Mouse (Mus musculus): ENCODE results near the gene Zfp652. TPM values are rescaled to one million over a fixed set of nuclear protein-coding genes. Genes with fewer than 3 reads are reported as not detected.

The Zfp652 gene
- polyA plus RNA-seq, 1 experiment = 93.0 TPM

- WGBS = 89% methylated on average over 3 of the region's 3 CpGs
- no peak for TF ChIP-seq POLR2A (IDR thresholded peaks at IDR 0.05; ENCODE audit: insufficient read depth, low read depth, low read length)
- TF ChIP-seq CTCF (IDR thresholded peaks at IDR 0.05; ENCODE audit: insufficient read depth, low read depth, low read length) = no peak
- no peak overlapping the region for H3K4me3 ChIP-seq (ENCODE audit: insufficient read depth, low read depth, low read length)
- H3K27ac ChIP-seq (ENCODE audit: insufficient read depth, low read depth, low read length) = no peak overlapping the region
- peaks cover 4% of the 10 kb centered on the region; the same call in 1 of the 2 replicates for H3K4me1 ChIP-seq (ENCODE audit: control insufficient read depth, insufficient read depth, low read length)
Observed at GRCm38 (mm10) chr11:95682946-95683345, 29.5 kb upstream of the Zfp652 start.

GRCm38 (mm10) chr11:95686031-95686430 is 26.4 kb upstream of the Zfp652 start:
- peaks cover 13% of the 10 kb centered on the region for H3K4me1 ChIP-seq (ENCODE audit: control insufficient read depth, insufficient read depth, low read length)
- no peak overlapping the region for H3K4me3 ChIP-seq (ENCODE audit: insufficient read depth, low read depth, low read length)
- 2% methylated on average over 4 of the region's 4 CpGs for WGBS
- TF ChIP-seq CTCF (IDR thresholded peaks at IDR 0.05; ENCODE audit: insufficient read depth, low read depth, low read length) (peak; percentile 66; the same call in 1 of the 2 replicates), POLR2A (IDR thresholded peaks at IDR 0.05; ENCODE audit: insufficient read depth, low read depth, low read length) (no peak)
- no peak overlapping the region for H3K27ac ChIP-seq (ENCODE audit: insufficient read depth, low read depth, low read length)

- TF ChIP-seq CTCF (IDR thresholded peaks at IDR 0.05; ENCODE audit: insufficient read depth, low read depth, low read length) = no peak
- Histone ChIP-seq H3K4me3 (ENCODE audit: insufficient read depth, low read depth, low read length) (no peak overlapping the region), H3K4me1 (ENCODE audit: control insufficient read depth, insufficient read depth, low read length) (peaks cover 13% of the 10 kb centered on the region), H3K27ac (ENCODE audit: insufficient read depth, low read depth, low read length) (no peak overlapping the region)
- 40% methylated on average over 11 of the region's 11 CpGs for WGBS
Observed at GRCm38 (mm10) chr11:95687084-95687656, 25.3 kb upstream of the Zfp652 start.

GRCm38 (mm10) chr11:95688515-95688914 is 24.0 kb upstream of the Zfp652 start:
- Histone ChIP-seq H3K4me1 (ENCODE audit: control insufficient read depth, insufficient read depth, low read length) (peaks cover 13% of the 10 kb centered on the region), H3K4me3 (ENCODE audit: insufficient read depth, low read depth, low read length) (no peak overlapping the region), H3K27ac (ENCODE audit: insufficient read depth, low read depth, low read length) (no peak overlapping the region)
- TF ChIP-seq CTCF (IDR thresholded peaks at IDR 0.05; ENCODE audit: insufficient read depth, low read depth, low read length) (no peak), POLR2A (IDR thresholded peaks at IDR 0.05; ENCODE audit: insufficient read depth, low read depth, low read length) (no peak)
- WGBS = 87% methylated on average over 6 of the region's 6 CpGs

GRCm38 (mm10) chr11:95688981-95689380 is 23.5 kb upstream of the Zfp652 start:
- peaks cover 13% of the 10 kb centered on the region for H3K4me1 ChIP-seq (ENCODE audit: control insufficient read depth, insufficient read depth, low read length)
- no peak overlapping the region for H3K4me3 ChIP-seq (ENCODE audit: insufficient read depth, low read depth, low read length)
- 59% methylated on average over 7 of the region's 7 CpGs for WGBS
- no peak overlapping the region for H3K27ac ChIP-seq (ENCODE audit: insufficient read depth, low read depth, low read length)
- TF ChIP-seq POLR2A (IDR thresholded peaks at IDR 0.05; ENCODE audit: insufficient read depth, low read depth, low read length) = no peak
- no peak for TF ChIP-seq CTCF (IDR thresholded peaks at IDR 0.05; ENCODE audit: insufficient read depth, low read depth, low read length)

- WGBS = 55% methylated on average over 3 of the region's 3 CpGs
- Histone ChIP-seq H3K4me3 (ENCODE audit: insufficient read depth, low read depth, low read length) (no peak overlapping the region), H3K27ac (ENCODE audit: insufficient read depth, low read depth, low read length) (no peak overlapping the region), H3K4me1 (ENCODE audit: control insufficient read depth, insufficient read depth, low read length) (peaks cover 13% of the 10 kb centered on the region)
- no peak for TF ChIP-seq CTCF (IDR thresholded peaks at IDR 0.05; ENCODE audit: insufficient read depth, low read depth, low read length)
- TF ChIP-seq POLR2A (IDR thresholded peaks at IDR 0.05; ENCODE audit: insufficient read depth, low read depth, low read length) = no peak
Observed at GRCm38 (mm10) chr11:95689544-95689943, 22.9 kb upstream of the Zfp652 start.

- H3K4me1 ChIP-seq (ENCODE audit: control insufficient read depth, insufficient read depth, low read length) = no peaks in the 10 kb centered on the region
Observed at GRCm38 (mm10) chr11:95698541-95698940, 13.9 kb upstream of the Zfp652 start.

GRCm38 (mm10) chr11:95700778-95701739 is 11.4 kb upstream of the Zfp652 start:
- 91% methylated on average over 13 of the region's 13 CpGs for WGBS
- TF ChIP-seq CTCF (IDR thresholded peaks at IDR 0.05; ENCODE audit: insufficient read depth, low read depth, low read length) (no peak), POLR2A (IDR thresholded peaks at IDR 0.05; ENCODE audit: insufficient read depth, low read depth, low read length) (no peak)
- no peak overlapping the region for H3K4me3 ChIP-seq (ENCODE audit: insufficient read depth, low read depth, low read length)
- no peaks in the 10 kb centered on the region for H3K4me1 ChIP-seq (ENCODE audit: control insufficient read depth, insufficient read depth, low read length)
- H3K27ac ChIP-seq (ENCODE audit: insufficient read depth, low read depth, low read length) = no peak overlapping the region

More at GRCm38 (mm10) chr11:95698541-95698940, 13.9 kb upstream of the Zfp652 start:
- TF ChIP-seq POLR2A (IDR thresholded peaks at IDR 0.05; ENCODE audit: insufficient read depth, low read depth, low read length) = no peak
- TF ChIP-seq CTCF (IDR thresholded peaks at IDR 0.05; ENCODE audit: insufficient read depth, low read depth, low read length) = no peak
- WGBS = 77% methylated on average over 5 of the region's 5 CpGs
- Histone ChIP-seq H3K27ac (ENCODE audit: insufficient read depth, low read depth, low read length) (no peak overlapping the region), H3K4me3 (ENCODE audit: insufficient read depth, low read depth, low read length) (no peak overlapping the region)
